Mouse (Mus musculus): ENCODE measurements around the gene Baz2b.

The Baz2b gene

GRCm38 (mm10) chr2:60209703-60210651 lies at the start of gene Baz2b, which contains the start of gene March7:
Baz2b (minus strand) TSS chr2:60209839.
March7 (plus strand) TSS chr2:60209887.
- peak; percentile 54 to 71 for DNase-seq (ENCODE audit: low spot score in 2 of 2)

DNA sequence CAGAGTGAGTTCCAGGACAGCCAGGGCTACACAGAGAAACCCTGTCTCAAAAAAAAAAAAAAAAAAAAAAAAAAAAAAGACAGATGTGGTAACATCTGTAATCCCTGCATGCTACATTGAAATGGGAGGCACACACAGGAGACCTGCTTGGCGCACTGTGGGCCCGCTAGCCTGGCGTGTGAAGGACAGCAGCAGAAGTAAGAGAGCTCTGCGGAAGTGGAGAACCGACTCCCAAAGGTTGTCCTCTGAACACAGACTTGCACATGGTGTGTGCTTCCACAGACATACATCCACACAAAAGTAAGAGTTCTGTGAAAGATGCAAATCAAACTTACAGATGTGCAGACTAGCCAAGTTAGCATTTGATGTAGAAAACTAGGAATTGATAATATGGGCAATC lies 49.5 kb upstream of the Baz2b start:
- no peak for DNase-seq (ENCODE audit: low spot score in 2 of 2)

DNA sequence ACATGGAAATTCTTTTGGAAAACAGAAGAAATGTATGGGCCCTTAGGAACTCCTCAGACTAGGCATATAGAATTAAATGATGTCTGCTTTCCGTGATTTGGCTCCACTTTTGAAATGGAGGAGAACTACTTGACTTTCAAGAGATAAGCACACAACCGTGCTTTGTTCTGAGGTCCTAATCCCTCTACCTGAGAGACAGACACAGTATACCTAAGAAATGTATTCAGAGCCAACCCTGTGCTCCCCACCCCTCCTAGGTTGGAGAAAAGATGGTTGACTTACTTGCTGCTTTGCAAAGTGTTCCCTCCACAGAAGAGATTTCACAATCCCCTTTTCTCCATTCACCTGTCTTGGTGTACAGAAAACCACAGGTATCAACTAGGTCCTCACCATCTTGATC lies 47.1 kb upstream of the Baz2b start:
- DNase-seq (ENCODE audit: low spot score in 2 of 2), result no peak

DNA sequence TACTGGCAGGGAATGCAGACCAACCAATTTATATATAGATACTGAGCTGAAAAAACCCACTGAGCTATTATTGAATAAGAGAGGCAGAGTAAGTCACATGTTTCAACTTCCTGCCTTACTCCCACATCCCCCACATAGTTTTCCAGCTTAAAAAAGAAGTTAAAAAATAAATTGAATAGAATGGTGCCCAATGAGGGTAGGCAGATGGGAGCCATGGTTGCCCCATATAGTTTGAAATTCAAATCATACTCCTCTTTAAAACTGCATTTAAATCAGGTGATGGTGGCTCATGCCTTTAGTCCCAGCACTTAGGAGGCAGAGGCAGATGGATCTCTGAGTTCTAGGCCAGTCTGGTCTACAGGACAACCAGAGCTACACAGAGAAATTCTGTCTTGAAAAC lies 43.9 kb upstream of the Baz2b start:
- no peak for DNase-seq (ENCODE audit: low spot score in 2 of 2)

DNA sequence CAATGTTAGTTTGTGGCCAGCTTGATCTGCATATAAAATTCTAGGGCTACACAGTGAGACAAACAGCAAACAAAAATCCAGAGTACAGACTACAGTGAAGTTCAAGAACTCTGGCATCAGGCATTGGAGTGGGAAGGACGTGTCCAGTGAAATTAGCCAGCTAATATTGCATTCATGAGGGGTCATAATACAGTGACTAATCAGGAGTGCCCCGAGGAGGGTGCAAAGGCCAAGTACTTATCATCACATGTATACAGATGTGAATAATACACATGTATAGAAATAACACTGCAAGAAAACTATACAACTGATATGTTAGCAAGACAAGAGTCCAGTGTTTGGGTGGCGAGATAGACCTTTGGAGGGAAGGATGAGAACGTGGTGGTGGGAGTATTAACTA lies 43.1 kb upstream of the Baz2b start:
- no peak for DNase-seq (ENCODE audit: low spot score in 2 of 2)

DNA sequence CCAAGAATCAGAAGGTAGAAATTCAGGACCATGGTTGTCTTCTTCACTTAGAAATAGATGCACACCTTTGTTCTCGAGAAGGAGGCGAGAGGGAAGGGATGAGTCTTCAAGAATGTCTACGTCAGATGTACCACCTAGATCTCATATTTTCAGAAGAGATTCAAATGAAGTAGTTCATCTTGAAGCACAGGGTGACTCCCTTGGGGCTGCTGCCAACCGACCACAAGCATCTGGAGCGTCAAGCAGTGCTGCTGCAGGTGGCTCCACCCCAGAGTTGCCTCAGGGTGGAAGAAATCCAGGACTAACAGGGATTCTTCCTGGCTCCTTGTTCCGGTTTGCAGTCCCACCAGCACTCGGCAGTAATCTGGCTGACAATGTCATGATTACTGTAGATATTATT lies 24.9 kb upstream of the Baz2b start:
- DNase-seq (ENCODE audit: low spot score in 2 of 2), result no peak

DNA sequence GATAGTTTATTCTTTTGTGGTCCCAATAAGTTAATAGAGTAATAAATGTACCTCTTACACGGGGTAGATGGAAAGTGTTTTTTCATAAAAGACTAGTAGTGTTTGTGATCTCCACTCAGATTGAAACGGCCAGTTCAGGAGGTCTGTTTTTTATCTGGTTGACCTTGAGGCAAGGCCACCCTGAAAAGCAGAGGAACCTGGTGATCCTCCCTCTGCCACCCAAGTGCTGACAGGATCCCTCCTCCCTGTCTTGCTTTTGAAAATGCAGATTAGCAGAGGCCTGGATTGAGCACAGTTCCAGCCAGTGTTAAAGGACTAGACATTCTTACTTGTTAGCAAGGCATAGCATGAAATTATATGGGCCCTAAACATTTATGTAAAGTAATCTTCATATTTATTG lies 23.5 kb upstream of the Baz2b start:
- no peak for DNase-seq (ENCODE audit: low spot score in 2 of 2)

GRCm38 (mm10) chr2:60230361-60230760 lies 20.7 kb upstream of the Baz2b start:
- DNase-seq (ENCODE audit: low spot score in 2 of 2), result no peak

GRCm38 (mm10) chr2:60228470-60228869 lies 18.8 kb upstream of the Baz2b start:
- DNase-seq (ENCODE audit: low spot score in 2 of 2), result no peak

DNA sequence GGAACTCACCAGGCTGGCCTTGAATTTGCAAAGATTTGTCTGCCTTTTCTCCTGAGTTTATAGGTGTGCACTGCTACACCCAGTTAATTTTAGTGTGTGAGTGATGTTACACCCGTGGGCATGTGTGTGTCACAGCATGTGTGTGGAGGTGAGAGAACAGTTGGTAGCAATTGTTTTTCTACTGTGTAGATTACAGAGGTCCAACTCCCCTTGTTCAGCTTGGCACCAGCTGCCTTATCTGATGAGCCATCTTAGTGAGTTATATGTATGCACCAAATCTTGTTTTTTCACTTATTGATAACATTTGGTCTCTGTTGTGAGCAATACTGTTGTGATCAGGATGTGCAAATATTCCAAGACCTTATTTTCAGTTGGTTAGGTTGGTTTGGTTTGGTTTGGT lies 13.8 kb upstream of the Baz2b start:
- no peak for DNase-seq (ENCODE audit: low spot score in 2 of 2)

DNA sequence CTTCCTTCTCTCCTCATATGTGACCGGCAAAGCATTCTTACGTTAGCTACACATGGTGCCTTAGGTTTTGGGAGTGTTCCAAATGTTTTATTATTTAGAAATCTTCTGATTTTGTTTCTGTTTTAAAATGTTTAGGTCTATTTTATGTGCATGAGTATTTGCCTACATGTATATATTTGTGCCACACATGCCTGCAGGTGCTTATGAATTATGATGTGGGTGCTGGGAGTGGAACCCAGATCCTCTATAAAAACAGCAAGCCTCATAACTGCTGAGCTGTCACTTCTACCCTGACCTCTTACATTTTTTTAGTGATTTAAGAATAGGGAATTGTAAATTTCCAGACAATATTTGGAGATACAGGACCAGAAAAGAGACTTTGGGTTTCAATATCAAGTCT lies 12.3 kb upstream of the Baz2b start:
- no peak for DNase-seq (ENCODE audit: low spot score in 2 of 2)

DNA sequence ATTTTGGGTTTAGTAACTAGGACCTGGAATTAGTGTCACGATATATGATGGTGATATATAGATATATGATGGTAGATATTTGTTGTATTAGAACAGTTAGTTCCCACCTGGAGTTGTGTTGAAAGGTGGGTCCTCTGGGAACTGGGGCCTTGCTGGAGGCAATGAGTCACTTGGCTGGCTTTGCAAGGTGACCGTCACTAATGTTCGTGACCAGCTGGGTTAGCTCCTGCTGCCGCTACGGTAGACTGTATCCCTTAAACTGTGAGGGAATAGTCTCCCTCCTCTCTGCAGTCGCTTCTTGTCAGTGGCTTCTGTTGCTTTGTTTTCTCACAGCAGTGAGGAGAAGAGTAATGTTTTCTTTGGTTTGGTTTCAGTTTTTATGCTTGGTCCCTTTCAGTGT lies 11.6 kb upstream of the Baz2b start:
- DNase-seq (ENCODE audit: low spot score in 2 of 2), result no peak

GRCm38 (mm10) chr2:60217620-60218019 lies 8.0 kb upstream of the Baz2b start:
- no peak for DNase-seq (ENCODE audit: low spot score in 2 of 2)

GRCm38 (mm10) chr2:60216547-60217153 lies 7.0 kb upstream of the Baz2b start:
- DNase-seq (ENCODE audit: low spot score in 2 of 2), result no peak

GRCm38 (mm10) chr2:60214683-60215082 lies 5.0 kb upstream of the Baz2b start:
- no peak for DNase-seq (ENCODE audit: low spot score in 2 of 2)

- no peak for DNase-seq (ENCODE audit: low spot score in 2 of 2)
Measured at GRCm38 (mm10) chr2:60212488-60212887, 2.8 kb upstream of the Baz2b start.

DNA sequence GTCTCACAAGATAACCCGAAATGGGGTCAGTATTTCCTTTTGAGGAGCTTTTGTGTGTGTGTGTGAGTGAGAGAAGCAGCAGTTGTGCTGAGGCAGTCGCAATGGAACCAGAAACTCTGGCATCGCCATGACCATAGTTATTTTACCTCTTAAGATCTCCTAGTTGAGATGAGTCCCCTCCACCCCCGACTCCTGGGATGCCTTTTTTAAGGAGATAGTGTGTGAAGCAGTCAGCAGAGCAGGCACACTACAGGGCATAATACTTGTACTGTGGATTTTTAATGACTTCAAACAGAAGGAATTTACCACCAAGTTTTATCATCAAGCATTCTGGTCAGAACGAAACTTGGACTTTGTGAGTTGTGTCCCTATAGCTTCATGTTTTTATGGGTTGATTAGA lies 1.2 kb upstream of the Baz2b start:
- DNase-seq (ENCODE audit: low spot score in 2 of 2), result no peak

GRCm38 (mm10) chr2:60209122-60209611 lies 472 bp downstream of the Baz2b start:
- DNase-seq (ENCODE audit: low spot score in 2 of 2), result peak; percentile 17 to 35

GRCm38 (mm10) chr2:60205795-60206194 lies 3.8 kb downstream of the Baz2b start:
- DNase-seq (ENCODE audit: low spot score in 2 of 2), result no peak

GRCm38 (mm10) chr2:60204162-60204561 lies 5.5 kb downstream of the Baz2b start:
- no peak for DNase-seq (ENCODE audit: low spot score in 2 of 2)

DNA sequence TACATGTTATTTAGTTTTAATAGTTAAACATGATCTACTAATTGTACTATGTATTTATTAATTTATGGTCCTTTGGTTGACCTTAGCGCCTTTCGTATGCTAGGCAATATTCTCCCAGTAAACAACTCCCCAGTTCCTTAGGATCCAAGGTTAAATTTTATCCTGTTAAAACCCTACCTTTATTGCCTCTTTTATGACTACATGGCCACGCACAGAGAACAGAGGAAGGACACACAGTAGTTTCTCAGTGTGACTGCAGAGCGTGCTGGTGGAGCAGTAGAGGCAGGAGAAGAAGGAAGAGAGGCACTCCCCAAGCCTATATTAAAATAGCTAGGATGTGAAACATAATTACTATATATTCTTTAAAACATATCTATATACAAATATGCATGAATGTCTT lies 5.9 kb downstream of the Baz2b start:
- no peak for DNase-seq (ENCODE audit: low spot score in 2 of 2)

- DNase-seq (ENCODE audit: low spot score in 2 of 2), result no peak
Measured at GRCm38 (mm10) chr2:60202900-60203530, 6.6 kb downstream of the Baz2b start.

- peak; percentile 17 to 27 for DNase-seq (ENCODE audit: low spot score in 2 of 2)
Measured at GRCm38 (mm10) chr2:60200667-60201066, 9.0 kb downstream of the Baz2b start.

Data from frontal cortex, postnatal 25 days (tissue).